Mouse (Mus musculus) c-Kit-positive CD71-positive TER-119-negative erythroid progenitor cells, embryonic 14.5 days (primary cell): ENCODE measurements around the gene Ascc1.
A peak's percentile ranks its signal among the peaks of the same experiment; 100 is the strongest.
"Not testable (repeated sequence)": the region's sequence is repeated elsewhere in the genome, so short reads cannot be mapped to it uniquely, and the experiment has no call there.

Experiments used
- DNase-seq: peaks from one replicate; pipeline ENCODE4 v3.0.0-alpha.2; 2013; ENCODE audit warnings: low read depth

Gene Ascc1

DNA sequence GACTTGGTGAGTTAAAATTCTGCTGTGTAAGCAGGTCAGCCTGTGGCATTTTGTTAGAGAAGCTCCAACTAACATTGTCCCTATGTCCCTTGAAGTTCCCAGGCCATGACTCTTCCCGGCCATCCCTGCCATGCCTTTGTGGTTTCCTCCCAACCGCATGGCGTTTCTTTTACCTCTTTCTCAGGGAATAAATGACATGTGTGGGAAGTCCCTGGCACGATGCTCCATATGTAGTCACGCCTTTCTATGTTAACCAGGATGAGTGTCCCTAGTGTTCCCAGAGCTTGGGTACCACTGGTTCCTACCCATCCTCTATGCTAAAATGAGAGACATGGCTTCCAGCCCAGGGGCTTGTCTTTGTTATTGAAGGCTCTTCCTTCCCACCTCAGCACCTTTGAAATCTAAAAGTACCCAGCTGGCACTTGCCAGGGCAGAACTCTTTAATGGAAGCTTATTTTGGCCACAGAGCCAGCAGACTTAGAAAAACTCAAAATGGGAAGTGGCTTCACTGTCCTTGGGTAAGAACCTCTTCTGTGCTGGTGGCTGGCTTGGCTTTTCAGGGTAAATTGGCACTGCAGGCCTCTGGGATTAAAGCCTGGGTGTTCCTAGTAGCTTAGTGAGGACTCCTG lies 24.8 kb upstream of the Ascc1 start:
- DNase-seq = no peak

DNA sequence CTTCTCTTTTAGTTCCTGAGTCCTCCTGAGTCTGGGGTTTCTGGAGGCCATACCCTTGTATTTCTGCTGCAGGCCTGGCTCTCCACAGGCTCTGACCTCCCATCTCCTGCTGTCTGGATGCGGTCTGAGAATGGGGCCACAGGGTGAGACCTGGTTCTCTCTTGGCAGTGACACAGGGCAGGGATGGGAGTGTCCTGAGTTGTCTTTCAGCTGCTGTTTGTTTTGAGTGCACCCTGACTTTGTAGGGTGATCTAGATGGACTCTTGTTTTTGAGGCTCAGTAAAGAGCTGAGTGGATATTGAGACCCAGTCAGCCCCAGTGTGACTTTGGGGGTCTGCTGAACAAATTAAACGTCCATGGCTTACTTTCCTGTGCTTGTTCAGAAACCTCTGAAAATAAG lies 24.2 kb upstream of the Ascc1 start:
- DNase-seq = no peak

DNA sequence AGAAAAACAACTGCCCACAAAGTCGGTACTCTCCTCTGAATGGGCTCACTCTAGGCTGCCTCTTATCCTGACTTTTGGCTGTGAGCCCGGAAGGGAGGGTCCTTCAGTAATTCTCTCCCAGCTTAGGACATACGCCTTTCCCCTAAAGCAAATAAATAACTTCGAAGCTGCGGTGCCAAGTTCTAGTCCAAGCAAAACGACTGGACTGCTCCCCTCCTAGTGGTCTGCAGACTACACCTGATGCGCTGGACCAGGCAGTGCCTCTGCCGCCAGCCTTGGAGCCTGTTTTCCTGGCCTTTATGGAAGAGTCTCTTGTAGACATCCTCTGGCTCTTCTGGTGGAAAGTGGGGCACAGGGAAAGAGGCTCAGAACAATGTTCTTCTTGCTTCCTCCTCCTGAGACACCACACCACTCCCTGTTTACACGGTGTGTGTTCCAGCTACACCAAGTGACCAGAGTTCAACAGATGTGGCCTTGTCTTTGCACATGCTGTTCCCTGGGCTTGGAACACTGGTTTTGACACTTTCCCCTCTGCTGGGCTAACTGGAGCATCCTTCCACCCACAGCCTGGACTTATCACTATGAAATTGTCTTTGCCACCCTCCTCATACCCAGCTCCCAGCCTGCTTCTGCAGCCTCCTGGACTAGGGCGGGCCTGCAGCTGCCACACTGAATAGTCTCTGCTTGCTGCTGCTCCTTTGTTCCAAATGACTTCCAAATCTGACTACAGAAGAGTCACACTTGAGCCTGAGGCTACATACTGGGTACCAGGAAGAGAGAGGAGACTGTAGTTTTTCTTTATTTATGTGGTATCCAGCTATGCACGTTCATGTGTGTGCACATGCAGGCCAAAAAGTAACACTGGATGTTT lies 23.5 kb upstream of the Ascc1 start:
- no peak for DNase-seq

DNA sequence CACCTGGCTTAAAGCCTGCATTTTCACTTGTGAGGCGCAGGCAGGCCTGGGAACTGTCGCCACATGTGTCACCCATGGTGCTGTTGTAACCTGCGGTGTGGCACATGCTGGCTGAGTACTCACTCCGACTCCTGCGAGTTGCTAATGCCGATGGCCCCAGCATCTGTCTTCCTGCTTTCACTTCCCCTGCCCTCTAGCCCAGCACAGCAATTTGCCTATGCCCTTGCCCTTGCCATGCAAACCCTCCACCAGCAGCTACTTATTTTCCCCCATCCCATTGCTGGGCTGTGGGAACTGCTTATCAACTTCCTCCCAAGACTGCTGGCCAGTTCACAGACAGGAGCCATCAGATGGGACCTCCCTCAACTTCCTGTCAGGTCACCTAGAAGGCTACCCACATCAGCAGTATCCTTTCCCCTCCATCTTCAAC lies 21.8 kb upstream of the Ascc1 start:
- DNase-seq = no peak

DNA sequence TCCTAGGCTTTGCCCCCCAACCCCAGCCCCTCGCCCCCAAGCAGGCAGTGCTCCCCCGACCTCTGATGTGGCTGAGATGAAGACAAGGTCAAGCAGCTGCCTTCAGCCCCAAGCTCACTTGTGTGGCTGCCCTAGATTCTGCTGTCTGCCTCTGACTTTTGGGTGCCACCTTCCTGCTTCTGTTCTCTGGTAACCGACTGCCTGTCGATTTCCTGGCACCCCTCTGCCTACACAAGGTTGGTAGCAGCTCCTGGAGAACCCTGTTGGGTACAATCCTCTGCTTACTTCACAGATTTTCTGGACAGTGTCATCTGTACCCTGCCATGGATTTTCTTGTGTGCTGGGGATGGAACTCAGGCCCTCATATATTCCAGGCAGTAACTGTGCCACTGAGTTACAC lies 21.3 kb upstream of the Ascc1 start:
- no peak for DNase-seq

DNA sequence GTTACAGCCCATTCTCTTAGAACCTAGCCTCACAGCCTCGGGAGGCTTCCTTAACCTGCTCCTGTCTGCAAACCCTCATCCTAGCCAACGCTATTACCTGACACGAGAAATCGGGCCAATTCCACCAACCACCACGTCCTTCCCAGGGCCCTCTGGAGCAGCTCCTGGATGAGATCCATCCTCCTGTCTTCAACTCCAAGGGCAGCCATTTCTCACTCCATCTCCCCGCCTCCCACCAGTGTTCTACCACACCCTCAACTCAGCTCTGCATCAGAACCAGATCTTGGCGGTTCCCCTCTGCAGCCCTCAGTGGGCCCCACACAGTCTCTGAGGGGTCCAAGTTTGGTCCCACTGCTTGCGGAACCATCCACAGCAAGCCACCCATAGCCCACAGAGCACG lies 20.8 kb upstream of the Ascc1 start:
- DNase-seq = no peak

GRCm38 (mm10) chr10:59982379-59982873 lies 20.2 kb upstream of the Ascc1 start:
- DNase-seq = no peak

DNA sequence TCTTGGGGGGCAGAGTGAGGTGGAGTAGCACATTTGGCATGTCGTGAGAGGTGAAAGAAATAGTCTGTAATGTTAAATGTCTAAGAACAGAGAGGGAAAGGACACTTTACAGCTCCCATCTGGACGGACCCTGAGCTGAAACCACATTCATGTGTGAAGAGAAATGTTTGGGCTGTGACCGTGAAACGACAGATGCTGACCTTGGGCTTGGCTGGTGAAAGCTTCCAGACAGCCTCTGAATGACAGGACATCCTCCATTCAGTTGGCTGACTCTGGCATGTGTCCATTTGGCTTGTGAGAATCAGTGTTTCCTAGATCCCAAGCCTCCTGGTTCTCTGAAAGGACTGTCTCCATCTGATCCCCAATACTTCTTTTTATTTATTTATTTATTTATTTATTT lies 14.6 kb upstream of the Ascc1 start:
- DNase-seq = no peak

DNA sequence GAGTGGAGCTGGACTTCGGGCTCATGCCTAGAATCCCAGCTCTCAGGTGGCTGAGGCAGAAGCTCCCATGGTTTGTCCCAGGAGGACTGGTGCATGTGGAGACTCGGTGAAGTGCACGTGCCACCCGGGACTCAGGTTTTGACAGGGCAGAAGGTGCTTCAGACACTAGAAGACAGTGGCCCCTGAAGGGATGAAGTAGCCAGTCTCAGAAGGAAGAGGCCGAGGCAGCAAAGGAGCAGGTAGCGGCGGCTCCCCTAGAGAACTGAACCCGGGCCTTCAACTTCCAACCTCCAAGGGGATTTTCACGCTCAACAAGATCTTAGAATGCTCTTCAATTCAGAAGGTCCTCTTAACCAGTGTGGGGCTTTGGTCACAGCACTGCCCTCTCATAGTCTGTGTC lies 12.2 kb upstream of the Ascc1 start:
- no peak for DNase-seq

DNA sequence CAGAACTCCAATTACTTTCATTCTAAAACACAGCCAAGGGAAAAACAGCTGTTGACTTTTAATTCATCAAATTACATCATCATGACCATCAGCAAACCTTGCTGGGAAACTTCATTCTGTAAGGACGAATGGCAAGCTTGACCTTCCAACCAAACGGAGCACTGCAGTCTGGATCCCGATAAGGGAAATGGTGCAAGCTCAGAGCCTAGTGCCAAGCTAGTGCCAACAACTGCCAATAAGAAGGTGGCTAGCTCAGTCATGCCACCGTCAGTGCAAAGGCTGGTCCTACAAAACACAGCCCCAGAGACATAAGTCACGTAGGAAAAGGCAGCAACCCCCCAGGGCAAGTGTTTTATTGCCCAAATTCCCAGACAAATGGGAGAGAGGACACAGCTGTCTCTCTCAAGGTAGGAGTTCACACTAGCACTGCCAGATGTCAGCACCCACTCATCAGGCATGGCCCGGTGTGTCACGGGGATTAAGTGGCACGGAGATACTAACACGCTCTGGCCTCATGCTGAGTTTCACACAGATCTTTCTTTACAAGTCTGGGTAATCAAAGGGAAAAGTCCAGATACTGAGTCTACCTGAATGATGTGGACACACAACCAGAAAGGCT lies 11.2 kb upstream of the Ascc1 start:
- no peak for DNase-seq

DNA sequence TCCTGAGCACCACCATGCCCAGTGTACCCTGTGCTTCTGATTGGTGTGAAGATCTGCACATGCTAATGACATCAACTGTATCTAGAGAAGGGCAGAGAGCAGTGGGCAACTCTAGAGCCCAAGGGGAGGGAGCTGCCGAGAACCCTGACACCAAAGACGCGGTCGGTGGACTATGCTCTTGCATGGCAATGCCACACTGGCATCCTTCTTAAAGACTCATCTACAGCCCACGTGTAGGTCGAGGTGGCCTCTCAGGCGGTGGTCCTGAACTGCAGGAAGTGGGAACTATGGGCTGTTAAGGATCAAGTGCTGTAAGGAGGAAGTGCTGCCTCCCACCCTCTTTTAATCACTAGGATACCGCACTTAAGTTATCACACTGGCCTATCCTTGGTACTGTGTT lies 10.6 kb upstream of the Ascc1 start:
- DNase-seq = no peak

DNA sequence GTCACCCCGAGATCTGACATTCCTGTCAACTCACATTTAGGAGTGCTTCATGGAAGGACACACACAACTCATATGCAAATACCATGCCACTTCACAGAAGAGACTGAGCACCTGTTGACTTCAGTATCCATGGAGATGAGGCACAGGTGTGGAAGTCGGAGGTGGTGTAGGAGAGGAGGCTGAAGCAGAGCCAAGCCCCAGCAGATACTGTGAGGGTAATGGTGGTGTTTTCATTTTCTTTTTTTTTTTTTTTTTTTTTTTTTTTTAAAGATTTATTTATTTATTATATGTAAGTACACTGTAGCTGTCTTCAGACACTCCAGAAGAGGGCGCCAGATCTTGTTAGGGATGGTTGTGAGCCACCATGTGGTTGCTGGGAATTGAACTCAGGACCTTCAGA lies 8.8 kb upstream of the Ascc1 start:
- DNase-seq = not testable (repeated sequence)

DNA sequence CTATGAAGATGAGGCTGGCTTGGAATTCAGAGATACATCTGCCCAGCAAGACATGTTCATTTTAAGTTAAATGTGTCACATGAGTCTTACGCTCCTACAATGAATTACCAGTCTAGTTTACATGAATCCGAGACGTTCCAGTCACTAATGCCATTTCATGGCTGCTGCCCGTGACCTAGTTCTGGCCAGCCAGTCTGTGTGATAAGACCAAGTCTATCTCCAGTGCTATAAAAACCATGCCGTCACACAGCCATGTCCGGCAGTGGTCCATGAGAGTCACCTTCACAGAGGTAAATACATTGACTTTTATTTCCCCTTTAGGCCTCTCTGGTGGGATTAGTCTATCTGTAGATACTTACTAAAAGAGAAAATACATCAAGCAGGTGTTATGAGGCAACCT lies 6.7 kb upstream of the Ascc1 start:
- no peak for DNase-seq

DNA sequence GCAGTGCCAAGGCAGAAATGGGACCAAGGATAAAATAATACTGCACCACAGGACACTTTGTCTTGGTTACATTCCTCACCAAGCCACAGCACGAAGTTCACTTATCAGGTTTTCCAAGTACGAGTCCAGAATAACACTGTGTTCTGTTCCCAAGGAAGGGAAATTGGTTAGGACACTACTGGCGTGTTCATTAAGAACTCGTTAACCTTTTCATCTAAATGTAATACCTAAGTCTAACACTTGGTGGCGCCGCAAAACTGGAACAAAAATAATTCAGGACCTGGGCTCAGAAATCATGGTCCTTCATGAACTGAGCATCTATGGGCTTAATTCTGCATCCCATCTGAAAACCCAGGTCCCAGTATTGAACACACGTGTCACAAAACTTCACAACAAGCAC lies 5.0 kb upstream of the Ascc1 start:
- peak; percentile 84 for DNase-seq

GRCm38 (mm10) chr10:59999057-59999456 lies 3.5 kb upstream of the Ascc1 start:
- DNase-seq = no peak

- DNase-seq = not testable (repeated sequence)
Measured at GRCm38 (mm10) chr10:60001663-60002062, 942 bp upstream of the Ascc1 start.

DNA sequence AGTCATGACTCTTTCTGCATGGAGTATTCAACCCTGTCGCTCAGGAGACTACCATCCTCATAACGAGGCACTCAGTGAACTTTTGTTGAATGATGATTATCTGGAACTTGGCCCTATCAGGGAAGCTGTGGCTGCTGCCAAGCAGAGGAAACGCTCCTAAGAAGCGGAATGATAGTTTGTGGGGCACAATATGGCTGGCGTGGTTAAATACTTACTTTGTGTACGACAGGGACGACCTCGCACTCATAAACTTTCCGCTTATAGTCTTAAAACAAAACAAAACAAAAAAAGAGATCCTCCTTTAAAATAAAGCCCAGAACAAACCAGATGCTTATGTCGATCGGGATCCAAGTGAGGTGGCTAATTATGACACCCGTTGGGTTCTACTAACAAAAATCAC lies 402 bp upstream of the Ascc1 start:
- DNase-seq = peak; percentile 47

DNA sequence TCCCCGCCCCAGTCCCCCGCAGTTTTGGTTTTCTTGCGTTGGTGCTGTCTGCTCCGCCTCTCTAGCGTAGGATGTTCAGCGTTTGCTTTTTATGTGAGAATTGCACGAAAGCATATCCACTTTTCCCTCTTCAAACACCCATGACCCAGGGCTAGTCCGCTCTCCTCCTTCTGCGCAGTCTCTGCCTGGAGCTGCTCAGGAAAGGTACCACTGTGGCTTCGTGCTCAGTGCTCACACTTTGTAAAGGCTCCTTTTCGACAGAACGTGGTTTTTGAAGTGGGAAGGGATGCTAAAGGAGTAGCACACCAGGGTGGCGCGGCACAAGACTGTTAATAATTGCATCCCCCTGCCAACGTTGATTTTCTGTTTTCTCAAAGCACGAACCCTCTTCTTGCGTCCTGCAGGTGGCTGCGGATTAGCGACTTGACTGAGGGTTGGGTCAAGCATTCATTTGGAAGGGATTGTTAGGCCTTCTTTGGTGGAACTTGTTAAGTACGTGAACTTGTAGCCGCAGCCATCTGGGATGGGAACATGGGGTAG lies 678 bp downstream of the Ascc1 start:
- no peak for DNase-seq

DNA sequence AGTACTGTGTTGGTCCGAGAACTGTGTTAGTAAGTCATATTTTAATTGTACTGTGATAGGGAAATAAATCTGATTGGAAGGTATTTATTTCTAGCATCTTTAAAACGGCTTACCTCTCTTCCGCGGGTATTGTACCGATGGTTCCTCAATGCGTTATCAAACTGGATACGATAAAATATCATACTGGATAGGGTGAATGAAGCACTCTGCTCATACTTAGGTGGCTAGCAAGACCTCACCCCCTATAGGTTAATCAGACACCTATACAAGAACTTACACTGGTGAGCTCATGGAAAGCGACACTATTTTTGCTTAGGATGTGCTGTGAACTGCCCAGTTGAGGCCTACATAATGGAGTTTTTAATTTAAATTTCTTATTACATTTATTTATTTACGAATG lies 1.2 kb downstream of the Ascc1 start:
- no peak for DNase-seq

GRCm38 (mm10) chr10:60005264-60005663 lies 2.7 kb downstream of the Ascc1 start:
- peak; percentile 46 for DNase-seq

- DNase-seq = no peak
Measured at GRCm38 (mm10) chr10:60009115-60009514, 6.5 kb downstream of the Ascc1 start.

- DNase-seq = no peak
Measured at GRCm38 (mm10) chr10:60016223-60016622, 13.6 kb downstream of the Ascc1 start.

DNA sequence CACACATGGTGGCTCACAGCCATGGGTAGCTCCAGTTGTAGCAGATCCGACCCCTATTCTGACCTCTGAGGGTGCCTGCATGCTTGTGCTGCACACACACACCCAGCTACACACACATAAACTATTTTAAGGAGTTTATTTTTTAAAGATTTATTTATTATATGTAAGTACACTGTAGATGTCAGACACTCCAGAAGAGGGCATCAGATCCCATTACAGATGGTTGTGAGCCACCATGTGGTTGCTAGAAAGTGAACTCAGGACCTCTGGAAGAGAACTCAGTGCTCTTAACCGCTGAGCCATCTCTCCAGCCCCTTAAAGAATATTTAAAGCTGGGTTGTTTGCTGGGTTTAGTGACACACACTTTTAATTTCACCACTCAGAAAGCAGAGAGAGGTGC lies 16.7 kb downstream of the Ascc1 start:
- DNase-seq = no peak
